Mouse (Mus musculus) midbrain, embryonic 10.5 days (tissue): ENCODE data around the gene Tmem104. TPM values are rescaled to one million over a fixed set of nuclear protein-coding genes. Genes with fewer than 3 reads are reported as not detected.

Source experiments
- DNase-seq: peaks from one replicate; pipeline ENCODE4 v3.0.0-alpha.2; 2017; ENCODE audit warnings: low spot score
- H3K27ac ChIP-seq: fragments of 300-500 bp; sonication (generic); replicated peaks from 2 replicates; pipeline ENCODE4 v1.5.1; 2016; ENCODE audit warnings: mild to moderate bottlenecking
- H3K27me3 ChIP-seq: fragments of 300-500 bp; sonication (generic); 2 replicates; pipeline ENCODE4 v1.6.1; 2016; ENCODE audit warnings: low read depth, mild to moderate bottlenecking; ENCODE audit not compliant: poor library complexity, severe bottlenecking
- H3K36me3 ChIP-seq: fragments of 300-500 bp; sonication (generic); 2 replicates; pipeline ENCODE4 v1.6.1; 2016; ENCODE audit warnings: mild to moderate bottlenecking, moderate library complexity
- H3K4me1 ChIP-seq: fragments of 300-500 bp; sonication (generic); 2 replicates; pipeline ENCODE4 v1.6.1; 2016
- H3K4me3 ChIP-seq: fragments of 300-500 bp; sonication (generic); 2 replicates; pipeline ENCODE4 v1.5.1; 2016; ENCODE audit warnings: mild to moderate bottlenecking, moderate library complexity
- H3K9me3 ChIP-seq: fragments of 300-500 bp; sonication (generic); replicated peaks from 2 replicates; pipeline ENCODE4 v1.6.1; 2016; ENCODE audit warnings: mild to moderate bottlenecking
- WGBS: fragments of 180-500 bp; shearing (Covaris S2); methylation state at CpG from one replicate; pipeline ENCODE4 v1.1.7; 2016; 5-methylcytosine and 5-hydroxymethylcytosine counted together
- polyA plus RNA-seq: library from polyadenylated mRNA; unstranded; fragments of >200 nt; fragmentation: Nextera tagmentation; extraction: Ambion mirVana; gene quantifications from 2 replicates; pipeline ENCODE4 v1.2.1, GENCODE M21; 2016

Tmem104 gene
- polyA plus RNA-seq, 1 experiment from 2014 or later: 7.1 TPM

DNA sequence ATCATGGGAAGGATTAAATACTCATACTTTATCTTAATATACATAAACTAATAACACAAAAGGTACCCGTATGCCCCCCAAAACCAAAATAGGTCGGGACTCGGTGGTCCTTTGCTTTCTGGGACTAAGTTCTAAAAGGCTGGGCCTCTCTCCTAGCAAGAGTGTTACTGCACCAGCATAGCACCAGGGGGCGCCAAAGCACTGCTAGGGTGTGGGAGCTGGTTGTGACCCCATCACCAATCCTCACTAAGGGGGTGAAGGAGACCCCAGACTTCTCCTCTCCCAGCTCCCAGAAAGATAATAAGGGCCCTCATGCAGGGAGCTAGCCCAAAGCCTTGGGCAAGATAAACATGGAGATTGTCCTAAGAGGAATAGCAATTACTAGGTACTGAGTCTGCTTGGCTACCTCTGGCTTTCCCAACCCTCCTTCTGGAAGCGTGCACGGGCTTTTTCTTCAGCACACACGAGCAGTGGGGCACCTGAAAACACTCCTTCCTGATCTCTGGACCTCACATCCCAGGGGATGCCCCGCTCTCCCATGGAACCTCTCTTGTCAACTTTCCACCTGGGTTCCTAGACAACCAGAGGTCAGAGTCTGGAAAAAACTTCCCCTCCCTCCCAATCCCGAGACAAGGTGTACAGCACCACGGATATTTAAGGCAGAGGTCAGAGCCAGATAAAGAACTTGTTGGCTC, 26.3 kb upstream of the Tmem104 start:
- WGBS: 30% methylated on average over 10 of the region's 10 CpGs
- Histone ChIP-seq H3K4me1 (peaks cover 58% of the 10 kb centered on the region), H3K4me3 (no peak overlapping the region), H3K27ac (no peak overlapping the region), H3K27me3 (peaks cover 81% of the 10 kb centered on the region), H3K36me3 (no peaks in the 10 kb centered on the region), H3K9me3 (no peaks in the 10 kb centered on the region)
- DNase-seq: peak; percentile 76

DNA sequence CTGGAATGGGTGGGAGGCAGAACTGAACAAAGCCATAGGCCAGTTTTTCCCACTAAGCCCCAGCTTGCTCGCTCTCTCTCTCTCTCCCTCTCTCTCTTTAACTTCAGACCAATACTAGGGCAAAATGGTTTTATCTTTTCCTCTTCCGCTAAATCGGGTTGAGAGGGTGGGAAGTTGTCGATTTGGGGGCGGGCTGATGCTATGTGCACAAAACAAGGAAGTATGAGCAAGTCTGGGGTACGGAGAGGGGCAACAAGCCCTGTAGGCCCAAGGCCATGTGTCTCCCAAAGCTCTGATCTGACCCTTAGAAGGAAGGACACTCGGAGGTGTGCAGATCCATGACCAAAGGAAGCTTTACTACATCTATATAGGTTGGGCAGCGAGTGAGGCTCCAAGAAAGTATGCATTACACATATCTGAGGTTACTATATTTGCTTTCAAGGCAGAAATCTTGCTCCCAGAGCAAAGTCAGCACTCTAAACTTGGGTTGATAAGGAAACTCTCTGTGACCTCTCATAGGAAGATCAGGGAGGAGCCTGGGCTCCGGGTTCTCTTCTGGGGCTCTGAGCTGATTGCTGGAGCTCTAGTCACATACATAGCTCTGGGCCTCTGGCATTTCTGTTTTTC, 25.6 kb upstream of the Tmem104 start:
- WGBS: 66% methylated on average over 9 of the region's 9 CpGs
- Histone ChIP-seq H3K27ac (no peak overlapping the region), H3K9me3 (no peaks in the 10 kb centered on the region), H3K4me3 (peak overlapping the region; percentile 69; the same call in 1 of the 2 replicates), H3K4me1 (peaks cover 60% of the 10 kb centered on the region), H3K27me3 (peaks cover 81% of the 10 kb centered on the region), H3K36me3 (no peaks in the 10 kb centered on the region)
- DNase-seq: no peak

DNA sequence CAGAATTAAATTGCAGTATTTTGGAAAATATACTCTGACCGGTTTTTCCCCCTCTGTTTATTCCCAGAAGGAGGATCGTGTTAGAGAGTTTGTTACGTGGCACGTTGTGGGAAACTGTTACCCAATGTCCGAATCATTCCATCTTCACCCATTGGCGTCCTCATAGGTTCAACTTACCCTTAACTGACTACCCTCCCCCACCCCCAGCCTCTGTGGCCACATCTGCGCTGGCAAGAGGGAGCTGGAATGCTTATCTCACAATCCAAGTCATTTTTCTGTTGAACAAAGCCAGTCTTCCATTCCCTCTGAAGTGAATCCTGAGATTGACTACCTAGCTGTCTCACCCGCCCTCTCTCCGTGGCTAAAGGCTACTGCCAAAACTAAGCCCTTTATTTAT, 25.1 kb upstream of the Tmem104 start:
- H3K27me3 ChIP-seq: peaks cover 77% of the 10 kb centered on the region
- peaks cover 60% of the 10 kb centered on the region for H3K4me1 ChIP-seq
- H3K4me3 ChIP-seq: peak overlapping the region; percentile 69
- H3K27ac ChIP-seq: peak overlapping the region; percentile 84
- WGBS: 26% methylated on average over 9 of the region's 9 CpGs
- no peaks in the 10 kb centered on the region for H3K36me3 ChIP-seq
- no peak for DNase-seq
- no peaks in the 10 kb centered on the region for H3K9me3 ChIP-seq

DNA sequence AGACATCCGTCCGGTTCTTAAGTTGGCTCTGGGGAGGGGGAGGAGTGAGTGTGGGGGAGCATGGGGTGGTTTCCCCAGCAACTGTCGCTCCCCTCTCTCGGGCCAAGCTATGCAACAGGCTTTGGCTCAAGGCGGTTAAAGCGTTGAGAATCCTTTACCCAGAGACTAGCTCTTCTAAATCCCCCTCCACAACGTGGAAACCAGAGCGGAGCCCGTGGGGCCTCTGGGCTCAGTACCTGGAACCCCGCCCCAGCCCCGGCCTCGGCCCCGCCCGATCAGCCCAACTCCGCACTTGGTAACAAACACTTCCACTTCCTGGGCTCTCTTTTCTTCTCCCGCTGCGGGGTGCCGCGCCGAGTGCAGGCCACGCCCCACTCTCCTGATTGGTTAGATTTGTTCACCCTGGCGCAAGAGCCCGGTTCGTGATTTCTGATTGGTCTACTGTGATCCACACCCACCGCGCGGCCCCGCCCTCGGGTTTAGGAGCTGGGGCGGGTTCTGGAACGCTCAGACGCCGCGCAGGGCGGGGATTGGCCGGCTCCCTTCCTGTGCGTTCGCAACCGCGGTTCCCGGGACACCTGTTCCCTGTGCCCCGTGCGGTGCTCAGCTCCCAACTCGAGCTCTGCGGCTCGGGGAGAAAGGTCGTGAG, 24.3 kb upstream of the Tmem104 start, which contains the start of gene Slc9a3r1:
Slc9a3r1 (plus strand) TSS at position 510 of the 649 bp plus-strand sequence.
- H3K27me3 ChIP-seq: peaks cover 69% of the 10 kb centered on the region
- H3K9me3 ChIP-seq: no peaks in the 10 kb centered on the region
- peak within 1 kb of the TSS; percentile 84 for H3K27ac ChIP-seq
- peaks cover 55% of the 10 kb centered on the region for H3K4me1 ChIP-seq
- H3K36me3 ChIP-seq: no peaks in the 10 kb centered on the region
- under 1% methylated on average over 47 of the region's 47 CpGs for WGBS
- peak; percentile 98 for DNase-seq
- H3K4me3 ChIP-seq: peak within 1 kb of the TSS; percentile 69

GRCm38 (mm10) chr11:115163568-115164150, 23.6 kb upstream of the Tmem104 start:
- under 1% methylated on average over 47 of the region's 47 CpGs for WGBS
- Histone ChIP-seq H3K27me3 (peaks cover 62% of the 10 kb centered on the region), H3K4me1 (peaks cover 49% of the 10 kb centered on the region), H3K27ac (peak overlapping the region; percentile 84), H3K9me3 (no peaks in the 10 kb centered on the region), H3K36me3 (no peaks in the 10 kb centered on the region), H3K4me3 (peak overlapping the region; percentile 69)
- peak; percentile 78 for DNase-seq

DNA sequence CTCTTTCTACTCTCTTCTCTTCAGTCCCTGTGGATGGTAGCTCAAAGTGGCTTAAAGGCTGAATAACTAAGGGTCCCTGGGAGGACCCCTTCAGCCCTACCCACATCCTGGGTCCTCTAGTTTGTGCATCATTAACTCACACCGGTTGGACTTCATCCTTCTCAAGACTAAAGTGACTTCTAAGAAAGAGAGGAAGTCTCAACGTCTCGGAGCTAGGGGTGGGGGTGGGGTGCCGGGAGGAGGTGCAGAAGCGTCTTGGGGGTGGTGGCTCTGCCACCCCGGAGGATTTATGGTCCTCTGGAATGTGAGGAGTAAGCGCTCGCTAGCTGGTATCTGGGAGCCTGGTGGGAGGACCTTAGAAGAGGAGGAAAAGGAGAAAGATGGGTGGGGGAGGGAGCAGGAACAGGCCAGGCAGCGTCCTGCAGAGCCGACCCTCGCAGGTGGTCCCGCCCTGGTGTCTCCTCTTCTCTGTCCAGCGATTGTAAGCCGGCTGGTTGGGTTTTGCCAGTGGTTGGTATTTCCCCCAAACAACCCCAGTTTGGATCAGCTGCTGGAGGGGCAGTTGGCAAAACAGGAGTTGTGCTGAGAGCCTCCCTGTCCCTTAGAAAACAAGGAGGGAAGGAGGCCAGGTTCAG, 22.8 kb upstream of the Tmem104 start:
- Histone ChIP-seq H3K4me1 (peaks cover 49% of the 10 kb centered on the region), H3K4me3 (peak overlapping the region; percentile 69), H3K27me3 (peaks cover 61% of the 10 kb centered on the region), H3K9me3 (no peaks in the 10 kb centered on the region), H3K27ac (peak overlapping the region; percentile 84; the same call in 1 of the 2 replicates), H3K36me3 (no peaks in the 10 kb centered on the region)
- DNase-seq: no peak
- WGBS: 0% methylated on average over 14 of the region's 14 CpGs

DNA sequence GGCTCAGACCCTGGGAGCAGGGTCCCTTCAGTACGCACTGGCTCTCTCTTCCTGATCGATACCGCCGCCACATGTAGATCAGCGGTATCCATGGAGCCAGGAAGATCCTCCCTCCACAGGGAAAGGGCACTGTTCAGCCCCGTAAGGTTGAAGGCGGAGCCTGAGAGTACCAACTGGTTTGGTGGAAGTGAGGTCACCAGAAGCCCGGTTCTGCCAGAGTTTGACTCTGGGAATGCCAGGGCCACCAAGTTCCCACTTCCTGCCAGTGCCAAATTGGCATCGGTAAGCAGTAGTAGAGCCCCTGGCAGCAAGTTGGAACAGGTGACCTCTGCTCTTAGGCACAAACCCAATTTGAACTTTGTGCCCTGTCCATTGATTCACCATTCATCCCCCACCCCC, 22.3 kb upstream of the Tmem104 start:
- no peak for DNase-seq
- H3K27me3 ChIP-seq: peaks cover 55% of the 10 kb centered on the region
- H3K4me3 ChIP-seq: peak overlapping the region; percentile 69
- peaks cover 49% of the 10 kb centered on the region for H3K4me1 ChIP-seq
- peak overlapping the region; percentile 33; the same call in 1 of the 2 replicates for H3K27ac ChIP-seq
- under 1% methylated on average over 9 of the region's 9 CpGs for WGBS
- no peaks in the 10 kb centered on the region for H3K9me3 ChIP-seq
- no peaks in the 10 kb centered on the region for H3K36me3 ChIP-seq

GRCm38 (mm10) chr11:115166776-115167175, 20.5 kb upstream of the Tmem104 start:
- H3K27ac ChIP-seq: no peak overlapping the region
- peaks cover 55% of the 10 kb centered on the region for H3K4me1 ChIP-seq
- no peaks in the 10 kb centered on the region for H3K36me3 ChIP-seq
- DNase-seq: no peak
- H3K4me3 ChIP-seq: no peak overlapping the region
- H3K27me3 ChIP-seq: peaks cover 47% of the 10 kb centered on the region
- 90% methylated on average over 3 of the region's 3 CpGs for WGBS
- no peaks in the 10 kb centered on the region for H3K9me3 ChIP-seq

GRCm38 (mm10) chr11:115167631-115168249, 19.5 kb upstream of the Tmem104 start:
- H3K9me3 ChIP-seq: no peaks in the 10 kb centered on the region
- H3K27ac ChIP-seq: no peak overlapping the region; the same call in 1 of the 2 replicates
- peaks cover 48% of the 10 kb centered on the region for H3K27me3 ChIP-seq
- peaks cover 55% of the 10 kb centered on the region for H3K4me1 ChIP-seq
- no peaks in the 10 kb centered on the region for H3K36me3 ChIP-seq
- WGBS: 87% methylated on average over 8 of the region's 8 CpGs
- no peak for DNase-seq
- H3K4me3 ChIP-seq: no peak overlapping the region

GRCm38 (mm10) chr11:115169430-115169829, 17.9 kb upstream of the Tmem104 start:
- no peak for DNase-seq
- H3K27ac ChIP-seq: no peak overlapping the region
- H3K9me3 ChIP-seq: no peaks in the 10 kb centered on the region
- H3K36me3 ChIP-seq: no peaks in the 10 kb centered on the region
- peaks cover 57% of the 10 kb centered on the region for H3K4me1 ChIP-seq
- peaks cover 59% of the 10 kb centered on the region for H3K27me3 ChIP-seq
- H3K4me3 ChIP-seq: no peak overlapping the region
- WGBS: 86% methylated on average over 4 of the region's 4 CpGs

GRCm38 (mm10) chr11:115171125-115171524, 16.2 kb upstream of the Tmem104 start:
- no peaks in the 10 kb centered on the region for H3K9me3 ChIP-seq
- no peaks in the 10 kb centered on the region for H3K36me3 ChIP-seq
- WGBS: 50% methylated on average over 8 of the region's 8 CpGs
- DNase-seq: no peak
- H3K27ac ChIP-seq: 0 out of 2 replicates have a peak overlapping the region, but pooled peaks have one; percentile 9
- H3K4me3 ChIP-seq: no peak overlapping the region
- H3K4me1 ChIP-seq: peaks cover 57% of the 10 kb centered on the region
- peaks cover 58% of the 10 kb centered on the region for H3K27me3 ChIP-seq

GRCm38 (mm10) chr11:115172825-115173287, 14.4 kb upstream of the Tmem104 start:
- peak; percentile 42 for DNase-seq
- peaks cover 70% of the 10 kb centered on the region for H3K4me1 ChIP-seq
- 11% methylated on average over 4 of the region's 4 CpGs for WGBS
- peaks cover 64% of the 10 kb centered on the region for H3K27me3 ChIP-seq
- no peaks in the 10 kb centered on the region for H3K9me3 ChIP-seq
- H3K4me3 ChIP-seq: peak overlapping the region; percentile 3; the same call in 1 of the 2 replicates
- peak overlapping the region; percentile 52 for H3K27ac ChIP-seq
- H3K36me3 ChIP-seq: no peaks in the 10 kb centered on the region
